Mouse (Mus musculus) midbrain, embryonic 14.5 days (tissue): ENCODE data around the gene 4933427D14Rik. TPM values are rescaled to one million over a fixed set of nuclear protein-coding genes. Genes with fewer than 3 reads are reported as not detected.

Source experiments
- ATAC-seq: fragments of 200-750 bp; cut with Nextera tagmentation; 2 replicates; pipeline ENCODE4 v1.8.0; 2017; ENCODE audit warnings: moderate number of reproducible peaks, moderate library complexity; ENCODE audit not compliant: low FRiP score, low TSS enrichment
- DNase-seq: peaks from one replicate; pipeline ENCODE4 v3.0.0-alpha.2; 2015
- H3K27ac ChIP-seq: fragments of 300-500 bp; sonication (generic); replicated peaks from 2 replicates; pipeline ENCODE4 v1.5.1; 2014; ENCODE audit warnings: mild to moderate bottlenecking, low read depth, low read length, moderate library complexity
- H3K27me3 ChIP-seq: fragments of 300-500 bp; sonication (generic); 2 replicates; pipeline ENCODE4 v1.6.1; 2014; ENCODE audit warnings: low read length, control low read depth, mixed read lengths; ENCODE audit not compliant: control insufficient read depth, insufficient read depth
- H3K36me3 ChIP-seq: fragments of 300-500 bp; sonication (generic); 2 replicates; pipeline ENCODE4 v1.6.1; 2014; ENCODE audit warnings: low read length, control low read depth; ENCODE audit not compliant: control insufficient read depth, insufficient read depth
- H3K4me1 ChIP-seq: fragments of 300-500 bp; sonication (generic); 2 replicates; pipeline ENCODE4 v1.6.1; 2014; ENCODE audit warnings: mild to moderate bottlenecking, antibody characterized with exemption, low read length, control low read depth; ENCODE audit not compliant: control insufficient read depth, insufficient read depth
- H3K4me2 ChIP-seq: fragments of 300-500 bp; sonication (generic); 2 replicates; pipeline ENCODE4 v1.6.1; 2014; ENCODE audit warnings: mild to moderate bottlenecking, low read length, moderate library complexity
- H3K4me3 ChIP-seq: fragments of 300-500 bp; sonication (generic); replicated peaks from 2 replicates; pipeline ENCODE4 v1.5.1; 2014; ENCODE audit warnings: low read depth, low read length
- H3K9ac ChIP-seq: fragments of 300-500 bp; sonication (generic); replicated peaks from 2 replicates; pipeline ENCODE4 v1.6.1; 2014; ENCODE audit warnings: mild to moderate bottlenecking, low read length, moderate library complexity
- H3K9me3 ChIP-seq: fragments of 300-500 bp; sonication (generic); 2 replicates; pipeline ENCODE4 v1.6.1; 2016; ENCODE audit warnings: low read length, control low read depth, mixed read lengths; ENCODE audit not compliant: control insufficient read depth
- WGBS: fragments of 180-500 bp; shearing (Covaris S2); extraction: QIAGEN DNeasy Blood & Tissue Kit; methylation state at CpG from one replicate; pipeline ENCODE4 v1.1.7; 2014; 5-methylcytosine and 5-hydroxymethylcytosine counted together
- polyA plus RNA-seq: library from polyadenylated mRNA; unstranded; fragments of >200 nt; fragmentation: Nextera tagmentation; extraction: Ambion mirVana; gene quantifications from 2 replicates; pipeline ENCODE4 v1.2.1, GENCODE M21; 2014

4933427D14Rik gene
- polyA plus RNA-seq, 1 experiment from 2014 or later, result 22.2 TPM

GRCm38 (mm10) chr11:72123531-72123930 lies 83.7 kb downstream of the 4933427D14Rik start:
- H3K9ac ChIP-seq, result no peak overlapping the region
- DNase-seq, result no peak
- H3K27ac ChIP-seq, result no peak overlapping the region
- H3K4me1 ChIP-seq, result no peaks in the 10 kb centered on the region
- H3K9me3 ChIP-seq, result no peaks in the 10 kb centered on the region
- ATAC-seq, result no peak
- no peak overlapping the region for H3K4me3 ChIP-seq
- H3K36me3 ChIP-seq, result no peaks in the 10 kb centered on the region
- no peak overlapping the region for H3K4me2 ChIP-seq
- H3K27me3 ChIP-seq, result no peaks in the 10 kb centered on the region
- WGBS, result 78% methylated on average over 4 of the region's 4 CpGs

GRCm38 (mm10) chr11:72120354-72120753 lies 86.9 kb downstream of the 4933427D14Rik start:
- Histone ChIP-seq H3K4me3 (no peak overlapping the region), H3K36me3 (no peaks in the 10 kb centered on the region), H3K27ac (no peak overlapping the region), H3K27me3 (no peaks in the 10 kb centered on the region), H3K9me3 (no peaks in the 10 kb centered on the region), H3K4me2 (no peak overlapping the region), H3K4me1 (no peaks in the 10 kb centered on the region), H3K9ac (no peak overlapping the region)
- 91% methylated on average over 6 of the region's 6 CpGs for WGBS
- DNase-seq (no peak), ATAC-seq (no peak)

- DNase-seq, result no peak
- no peaks in the 10 kb centered on the region for H3K36me3 ChIP-seq
- no peak overlapping the region for H3K9ac ChIP-seq
Observed at GRCm38 (mm10) chr11:72118630-72119029, 88.6 kb downstream of the 4933427D14Rik start.

GRCm38 (mm10) chr11:72113296-72113695 lies 94.0 kb downstream of the 4933427D14Rik start:
- Histone ChIP-seq H3K27ac (no peak overlapping the region), H3K36me3 (no peaks in the 10 kb centered on the region), H3K9ac (no peak overlapping the region), H3K4me3 (no peak overlapping the region), H3K9me3 (no peaks in the 10 kb centered on the region), H3K4me2 (no peak overlapping the region), H3K27me3 (no peaks in the 10 kb centered on the region), H3K4me1 (no peaks in the 10 kb centered on the region)
- 64% methylated on average over 4 of the region's 4 CpGs for WGBS
- ATAC-seq, result no peak
- DNase-seq, result no peak

More at GRCm38 (mm10) chr11:72118630-72119029, 88.6 kb downstream of the 4933427D14Rik start:
- ATAC-seq, result no peak
- Histone ChIP-seq H3K4me2 (no peak overlapping the region), H3K27ac (no peak overlapping the region), H3K4me1 (no peaks in the 10 kb centered on the region), H3K4me3 (no peak overlapping the region), H3K9me3 (no peaks in the 10 kb centered on the region), H3K27me3 (no peaks in the 10 kb centered on the region)
- 89% methylated on average over 3 of the region's 3 CpGs for WGBS

- Histone ChIP-seq H3K27ac (no peak overlapping the region), H3K36me3 (no peaks in the 10 kb centered on the region), H3K4me1 (no peaks in the 10 kb centered on the region), H3K9ac (no peak overlapping the region), H3K27me3 (no peaks in the 10 kb centered on the region), H3K4me3 (no peak overlapping the region), H3K4me2 (no peak overlapping the region), H3K9me3 (no peaks in the 10 kb centered on the region)
- ATAC-seq (no peak), DNase-seq (no peak)
- 65% methylated on average over 3 of the region's 3 CpGs for WGBS
Observed at GRCm38 (mm10) chr11:72110726-72111125, 96.5 kb downstream of the 4933427D14Rik start.

- no peaks in the 10 kb centered on the region for H3K9me3 ChIP-seq
- ATAC-seq, result no peak
- 0 out of 2 replicates have a peak overlapping the region, but pooled peaks have one; percentile 0 for H3K9ac ChIP-seq
- H3K4me2 ChIP-seq, result no peak overlapping the region
- H3K27me3 ChIP-seq, result no peaks in the 10 kb centered on the region
- no peaks in the 10 kb centered on the region for H3K36me3 ChIP-seq
- DNase-seq, result no peak
- H3K4me1 ChIP-seq, result no peaks in the 10 kb centered on the region
- peak overlapping the region; percentile 46 for H3K27ac ChIP-seq
- WGBS, result 64% methylated on average over 8 of the region's 8 CpGs
- no peak overlapping the region for H3K4me3 ChIP-seq
Observed at GRCm38 (mm10) chr11:72104223-72104622, 103.0 kb downstream of the 4933427D14Rik start.

Other genes with a start within 250 kb of the 4933427D14Rik start
- 0.23 and 0.29 TPM in 2 replicates for gene Aipl1, start 169.9 kb downstream of the 4933427D14Rik start, polyA plus RNA-seq
- gene Pimreg, start 165.4 kb downstream of the 4933427D14Rik start, polyA plus RNA-seq, result 26.5 and 39.3 TPM in 2 replicates
- gene Pitpnm3, start 71.7 kb downstream of the 4933427D14Rik start, polyA plus RNA-seq, result 4.0 and 5.0 TPM in 2 replicates
- 0.12 and 0.19 TPM in 2 replicates for gene Gm43951, start 619 bp downstream of the 4933427D14Rik start, polyA plus RNA-seq
- gene Txndc17, start 88 bp upstream of the 4933427D14Rik start, polyA plus RNA-seq, result 137 and 150 TPM in 2 replicates
- 61.1 and 68.5 TPM in 2 replicates for gene Med31, start 8.1 kb upstream of the 4933427D14Rik start, polyA plus RNA-seq
- 1.0 and 2.0 TPM in 2 replicates for gene Slc13a5, start 59.8 kb upstream of the 4933427D14Rik start, polyA plus RNA-seq
- 1.1 and 3.3 TPM in 2 replicates for gene Xaf1, start 94.2 kb upstream of the 4933427D14Rik start, polyA plus RNA-seq
- gene Fbxo39, start 107.0 kb upstream of the 4933427D14Rik start, polyA plus RNA-seq, result not detected in 2 replicates
- 6.9 and 9.0 TPM in 2 replicates for gene Tekt1, start 155.0 kb upstream of the 4933427D14Rik start, polyA plus RNA-seq
- 2.9 and 4.5 TPM in 2 replicates for gene Smtnl2, start 204.3 kb upstream of the 4933427D14Rik start, polyA plus RNA-seq
- not detected in 2 replicates for gene Ggt6, start 228.1 kb upstream of the 4933427D14Rik start, polyA plus RNA-seq
- gene Mybbp1a, start 233.9 kb upstream of the 4933427D14Rik start, polyA plus RNA-seq, result 52.0 and 66.0 TPM in 2 replicates